20 mouse cellular contexts compared by ENCODE assay signal in the genomic region with DNA sequence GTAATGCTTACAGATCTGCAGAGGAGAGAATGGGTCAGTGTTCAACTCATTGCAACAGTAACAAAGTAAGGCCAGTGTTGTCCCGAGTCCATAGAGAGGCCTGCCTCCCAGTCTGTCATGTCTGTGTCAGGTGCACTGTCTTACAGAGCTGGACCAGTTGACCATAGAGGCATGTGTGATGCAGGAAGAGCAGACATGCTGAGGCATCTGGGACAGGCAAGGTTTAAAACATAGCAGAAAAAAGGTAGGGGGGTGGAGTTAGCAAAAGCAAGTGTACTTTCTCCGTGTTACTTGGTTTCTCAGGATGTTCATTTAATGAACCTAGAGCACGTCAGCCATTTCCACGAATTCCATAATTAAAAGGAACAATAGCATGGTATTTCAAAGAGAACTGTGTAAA. TPM values are rescaled to one million over a fixed set of nuclear protein-coding genes. Genes with fewer than 3 reads are reported as not detected.
DNase-seq lines count a peak whose midpoint lies in the region; ATAC-seq and TF ChIP-seq lines count a peak whose summit lies in the region.
"Had no signal": no experiment of that assay in that cellular context is flagged by ENCODE, and none has a peak within 500 bp of the region (broad histone marks: within the 10 kb centered on the region; RNA-seq: fewer than 3 reads in every experiment).

No protein-coding gene starts in this region.

- H3K9me3 ChIP-seq in heart, embryonic 11.5 days (replicated peaks; ENCODE audit: control insufficient read depth, low read length): no peaks in the 10 kb centered on the region
- H3K9me3 ChIP-seq in midbrain, embryonic 11.5 days (ENCODE audit: control insufficient read depth, low read length): no peaks in the 10 kb centered on the region
- H3K9me3 ChIP-seq in midbrain, postnatal 0 days (ENCODE audit: low read length): no peaks in the 10 kb centered on the region

- no peak for ATAC-seq in heart, embryonic 11.5 days (replicated peaks; ENCODE audit: insufficient number of reproducible peaks, low FRiP score, low TSS enrichment)
- no peak for ATAC-seq in midbrain, embryonic 11.5 days (ENCODE audit: low FRiP score)
- no peak for ATAC-seq in midbrain, postnatal 0 days (ENCODE audit: low FRiP score)
- ATAC-seq: activated CD4-positive, CD25-positive, alpha-beta regulatory T cell, adult 4 months; CD4-positive, CD25-positive, alpha-beta regulatory T cell, adult 4 months; Patski had no signal

- peak; percentile 58 for DNase-seq in heart, adult 11 months
- peak; percentile 66 for DNase-seq in midbrain, embryonic 11.5 days (ENCODE audit: low spot score, missing footprints)
- no peak for DNase-seq in midbrain, postnatal 0 days (ENCODE audit: low spot score)
- DNase-seq: adrenal gland, adult 2 months; adrenal gland, adult 8-10 months; adrenal gland, postnatal 10 days; adrenal gland, postnatal 14 days; adrenal gland, postnatal 25 days; adrenal gland, postnatal 36 days; B cell, adult 2 months; cerebellum, adult 11 months; cerebellum, adult 11-12 months; cerebellum, adult 18-20 months had no signal

- no peak for TF ChIP-seq CTCF in midbrain, postnatal 0 days (IDR thresholded peaks at IDR 0.05)

- H3K27me3 ChIP-seq in heart, embryonic 11.5 days (ENCODE audit: control insufficient read depth, insufficient read depth, low read length): no peaks in the 10 kb centered on the region
- no peaks in the 10 kb centered on the region for H3K27me3 ChIP-seq in midbrain, embryonic 11.5 days (ENCODE audit: control insufficient read depth, insufficient read depth, low read length)
- no peaks in the 10 kb centered on the region for H3K27me3 ChIP-seq in midbrain, postnatal 0 days (ENCODE audit: insufficient read depth, low read length)
- H3K27me3 ChIP-seq: CH12.LX, Patski had no signal

- H3K4me1 ChIP-seq in heart, embryonic 11.5 days (ENCODE audit: control insufficient read depth, insufficient read depth, low read length): no peaks in the 10 kb centered on the region
- no peaks in the 10 kb centered on the region; the same call in 1 of the 2 replicates for H3K4me1 ChIP-seq in midbrain, embryonic 11.5 days (ENCODE audit: control insufficient read depth, insufficient read depth, low read length)
- no peaks in the 10 kb centered on the region for H3K4me1 ChIP-seq in midbrain, postnatal 0 days (ENCODE audit: insufficient read depth, low read length)

- no peak overlapping the region for H3K4me2 ChIP-seq in heart, embryonic 11.5 days
- H3K4me2 ChIP-seq in midbrain, embryonic 11.5 days: no peak overlapping the region
- no peak overlapping the region for H3K4me2 ChIP-seq in midbrain, postnatal 0 days (ENCODE audit: low read depth, low read length, poor library complexity, severe bottlenecking)

- H3K27ac ChIP-seq in heart, embryonic 11.5 days (ENCODE audit: low read depth, low read length): no peak overlapping the region
- no peak overlapping the region for H3K27ac ChIP-seq in midbrain, embryonic 11.5 days (ENCODE audit: low read depth, low read length)
- no peak overlapping the region for H3K27ac ChIP-seq in midbrain, postnatal 0 days (ENCODE audit: low read depth, low read length)

- H3K9ac ChIP-seq in heart, embryonic 11.5 days (ENCODE audit: low read depth, low read length): no peak overlapping the region
- no peak overlapping the region for H3K9ac ChIP-seq in midbrain, embryonic 11.5 days (ENCODE audit: low read length)
- no peak overlapping the region for H3K9ac ChIP-seq in midbrain, postnatal 0 days (replicated peaks; ENCODE audit: low read length, poor library complexity, severe bottlenecking)

- no peak overlapping the region for H3K4me3 ChIP-seq in heart, embryonic 11.5 days (ENCODE audit: low read depth, low read length)
- no peak overlapping the region for H3K4me3 ChIP-seq in midbrain, embryonic 11.5 days (ENCODE audit: low read depth, low read length)
- H3K4me3 ChIP-seq in midbrain, postnatal 0 days (ENCODE audit: low read depth, low read length): no peak overlapping the region

- 79% methylated on average over 4 of the region's 4 CpGs for WGBS in heart, embryonic 11.5 days (ENCODE audit: insufficient replicate concordance)
- 84% methylated on average over 4 of the region's 4 CpGs for WGBS in midbrain, embryonic 11.5 days
- 90% methylated on average over 4 of the region's 4 CpGs for WGBS in midbrain, postnatal 0 days

- H3K36me3 ChIP-seq in heart, embryonic 11.5 days (ENCODE audit: control insufficient read depth, insufficient read depth, low read length): no peaks in the 10 kb centered on the region
- H3K36me3 ChIP-seq in midbrain, embryonic 11.5 days (ENCODE audit: control insufficient read depth, insufficient read depth, low read length): no peaks in the 10 kb centered on the region
- no peaks in the 10 kb centered on the region for H3K36me3 ChIP-seq in midbrain, postnatal 0 days (ENCODE audit: insufficient read depth, low read length)
- H3K36me3 ChIP-seq: G1E had no signal

RNA-seq across cellular contexts. Expression of a gene that starts 15.5 kb away (rescaled TPM):
- polyA plus RNA-seq in heart, embryonic 11.5 days (2014; fragmentation: Nextera tagmentation; extraction: Ambion mirVana): 1.1 and 1.5 TPM in 2 replicates
- 1.3 and 1.7 TPM in 2 replicates for polyA plus RNA-seq in midbrain, embryonic 11.5 days (2014; fragmentation: Nextera tagmentation; extraction: Ambion mirVana)
- 5.8 and 8.8 TPM in 2 replicates for total RNA-seq in midbrain, postnatal 0 days (2014; rRNA removed)
- 0.72 and 1.5 TPM in 2 replicates for polyA plus RNA-seq in midbrain, postnatal 0 days (2015; fragmentation: Nextera tagmentation; extraction: Ambion mirVana)
- total RNA-seq: CH12.LX, G1E, MEL had no signal
- polyA plus RNA-seq: G1E had no signal
